Mouse (Mus musculus): Measurements from ENCODE around the gene Supt5.

Gene Supt5

GRCm38 (mm10) chr7:28374647-28375046, 36.1 kb upstream of the Supt5 start:
- DNase-seq: no peak

- no peak for DNase-seq
Measured at GRCm38 (mm10) chr7:28373891-28374495, 35.4 kb upstream of the Supt5 start.

GRCm38 (mm10) chr7:28373131-28373581, 34.6 kb upstream of the Supt5 start:
- DNase-seq: no peak

GRCm38 (mm10) chr7:28372251-28373108, 33.9 kb upstream of the Supt5 start, which contains the start of gene Plekhg2:
Gene Plekhg2, minus strand, starts transcription at chr7:28372599.
- DNase-seq: peak; percentile 100

- peak; percentile 60 for DNase-seq
Measured at GRCm38 (mm10) chr7:28371514-28371989, 33.0 kb upstream of the Supt5 start.

GRCm38 (mm10) chr7:28370977-28371513, 32.5 kb upstream of the Supt5 start:
- DNase-seq: no peak

- DNase-seq: no peak
Measured at GRCm38 (mm10) chr7:28370051-28370450, 31.5 kb upstream of the Supt5 start.

- DNase-seq: no peak
Measured at GRCm38 (mm10) chr7:28368276-28368920, 29.9 kb upstream of the Supt5 start.

GRCm38 (mm10) chr7:28367663-28368275, 29.2 kb upstream of the Supt5 start:
- DNase-seq: no peak

GRCm38 (mm10) chr7:28362441-28363060, 24.0 kb upstream of the Supt5 start:
- no peak for DNase-seq

GRCm38 (mm10) chr7:28361647-28362341, 23.2 kb upstream of the Supt5 start:
- DNase-seq: no peak

GRCm38 (mm10) chr7:28360291-28360690, 21.7 kb upstream of the Supt5 start:
- no peak for DNase-seq

GRCm38 (mm10) chr7:28359854-28360253, 21.3 kb upstream of the Supt5 start:
- no peak for DNase-seq

- DNase-seq: no peak
Measured at GRCm38 (mm10) chr7:28358431-28358830, 19.9 kb upstream of the Supt5 start.

GRCm38 (mm10) chr7:28357984-28358383, 19.4 kb upstream of the Supt5 start:
- no peak for DNase-seq

GRCm38 (mm10) chr7:28356981-28357380, 18.4 kb upstream of the Supt5 start:
- DNase-seq: peak; percentile 68

GRCm38 (mm10) chr7:28355221-28355620, 16.7 kb upstream of the Supt5 start:
- DNase-seq: no peak

GRCm38 (mm10) chr7:28354596-28354995, 16.1 kb upstream of the Supt5 start:
- no peak for DNase-seq

- no peak for DNase-seq
Measured at GRCm38 (mm10) chr7:28354113-28354581, 15.6 kb upstream of the Supt5 start.

GRCm38 (mm10) chr7:28353267-28353666, 14.7 kb upstream of the Supt5 start:
- no peak for DNase-seq

- DNase-seq: no peak
Measured at GRCm38 (mm10) chr7:28351676-28352191, 13.2 kb upstream of the Supt5 start.

Measured in kidney, adult 11 months (tissue).